Mouse (Mus musculus): ENCODE data around the gene Gm9999.

DNA sequence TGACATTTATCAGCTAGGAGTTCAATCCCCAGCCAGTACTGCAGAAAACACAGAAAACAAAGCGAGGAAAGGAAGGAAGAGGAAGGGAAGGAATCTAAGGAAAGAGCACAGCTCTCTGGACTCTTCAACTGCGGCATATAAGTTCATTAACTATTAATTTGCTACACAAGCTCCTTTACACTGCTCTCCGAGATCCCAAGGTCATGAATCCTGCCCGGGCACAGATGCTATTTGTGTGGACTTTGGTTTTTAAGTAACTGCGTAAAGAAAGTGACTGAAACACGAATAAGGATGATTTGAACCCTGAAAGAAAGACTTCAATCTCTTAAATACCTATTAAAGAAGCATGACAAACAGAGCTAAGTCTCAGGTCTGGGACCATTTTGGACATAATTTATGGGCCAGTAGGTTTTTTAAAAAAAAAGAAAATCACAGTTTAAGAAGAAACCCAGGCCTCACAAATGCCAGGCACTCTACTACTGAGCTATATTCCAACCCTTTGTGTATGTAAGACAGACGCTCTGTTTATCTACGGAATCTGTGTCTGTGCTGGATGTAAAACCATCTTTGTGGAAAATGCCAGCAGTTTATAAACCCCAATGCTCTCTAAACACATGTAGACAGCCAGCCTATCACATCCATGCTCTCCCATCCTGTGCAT, 16.7 kb downstream of the Gm9999 start:
- no peak for TF ChIP-seq POLR2A (IDR thresholded peaks at IDR 0.05; ENCODE audit: insufficient read depth, low read depth, low read length)
- TF ChIP-seq CTCF (IDR thresholded peaks at IDR 0.05; ENCODE audit: insufficient read depth, low read depth, low read length): no peak

Measured in olfactory bulb, adult 2 months (tissue).